Mouse (Mus musculus) kidney, adult 2 months (tissue): ENCODE data around the gene Bgn.

Source experiments
- CTCF ChIP-seq: fragments of 200-500 bp; conservative IDR thresholded peaks from 2 replicates; pipeline ENCODE4 v1.5.1; 2011; ENCODE audit warnings: low read depth, mild to moderate bottlenecking, control low read depth, low read length, moderate library complexity, mixed read lengths; ENCODE audit not compliant: insufficient read depth, insufficient read length
- POLR2A ChIP-seq: fragments of 200-500 bp; IDR thresholded peaks from one replicate; pipeline ENCODE4 v1.6.1; 2011; ENCODE audit warnings: low read depth, low read length, control low read depth

GRCm38 (mm10) chrX:73524318-73525222 lies 41.2 kb downstream of the Bgn start:
- TF ChIP-seq CTCF, result no peak
- TF ChIP-seq POLR2A, result no peak
